Mouse (Mus musculus): ENCODE results near the gene 1700067P10Rik.

1700067P10Rik gene

DNA sequence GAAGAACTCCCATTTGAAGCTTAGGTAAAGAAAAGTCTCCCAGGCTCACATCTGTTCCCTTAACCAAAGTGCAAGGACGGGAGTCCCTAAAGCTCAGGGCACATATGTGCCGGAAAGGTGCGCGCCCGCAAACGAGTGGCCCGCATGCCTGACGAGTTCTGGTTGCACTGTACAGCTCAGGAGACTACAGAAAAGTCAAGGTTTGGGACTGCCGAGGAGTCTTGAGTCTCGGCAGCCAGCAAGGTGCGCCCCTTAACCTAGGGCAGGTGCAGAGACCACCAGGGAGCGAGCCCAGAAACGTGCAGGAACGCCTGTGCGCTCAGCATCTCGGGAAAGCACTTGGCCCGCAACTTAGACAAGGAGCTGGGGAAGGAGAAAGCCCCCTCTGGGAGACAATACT is 7.2 kb downstream of the 1700067P10Rik start:
- peak; percentile 55 for DNase-seq (ENCODE audit: low read depth, low spot score)

- peak; percentile 84 for DNase-seq (ENCODE audit: low read depth, low spot score)
These were observed 8.1 kb downstream of the 1700067P10Rik start for GRCm38 (mm10) chr17:48097011-48097742.

- peak; percentile 82 for DNase-seq (ENCODE audit: low read depth, low spot score)
These were observed 8.8 kb downstream of the 1700067P10Rik start for GRCm38 (mm10) chr17:48097743-48098527.

DNA sequence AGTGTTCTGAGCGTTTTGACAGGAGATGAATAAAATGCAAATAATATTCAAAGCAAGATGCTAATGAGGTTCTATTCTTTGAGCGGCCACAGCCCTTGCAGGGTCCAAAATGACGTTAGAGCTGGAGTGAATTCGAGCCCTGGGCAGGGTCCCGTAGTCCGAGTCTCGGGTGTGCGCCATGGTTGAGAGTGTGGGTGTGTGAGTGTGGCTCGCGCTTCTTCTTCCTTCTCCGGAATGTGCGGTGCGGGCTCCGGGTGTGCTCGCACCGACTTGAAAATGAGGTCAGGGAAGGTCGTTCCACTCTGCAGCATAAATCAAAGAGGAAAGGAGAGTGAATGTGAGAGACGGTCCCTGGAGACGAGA is 9.4 kb downstream of the 1700067P10Rik start:
- no peak for DNase-seq (ENCODE audit: low read depth, low spot score)

- no peak for DNase-seq (ENCODE audit: low read depth, low spot score)
These were observed 10.2 kb downstream of the 1700067P10Rik start for GRCm38 (mm10) chr17:48099312-48099711.

- peak; percentile 93 for DNase-seq (ENCODE audit: low read depth, low spot score)
These were observed 11.6 kb downstream of the 1700067P10Rik start for GRCm38 (mm10) chr17:48100441-48101417.

DNA sequence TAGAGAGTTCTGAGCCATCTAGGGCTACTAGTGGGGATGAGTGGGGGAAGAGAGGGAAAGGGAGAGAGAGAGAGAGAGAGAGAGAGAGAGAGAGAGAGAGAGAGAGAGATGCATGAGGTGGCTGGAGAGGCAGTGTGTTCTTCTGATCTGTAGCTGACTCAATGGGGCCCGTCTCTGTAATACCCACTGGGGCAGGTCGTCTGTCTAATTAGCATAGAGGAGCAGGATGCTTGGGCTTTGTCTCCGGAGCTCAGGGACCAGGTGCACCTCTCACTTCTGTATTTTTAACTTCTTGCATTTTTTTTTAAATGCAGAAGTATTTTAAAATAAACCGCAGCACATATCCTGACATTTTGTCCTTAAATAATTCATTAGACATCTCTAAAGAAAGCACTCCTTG is 18.2 kb downstream of the 1700067P10Rik start:
- DNase-seq (ENCODE audit: low read depth, low spot score): no peak

DNA sequence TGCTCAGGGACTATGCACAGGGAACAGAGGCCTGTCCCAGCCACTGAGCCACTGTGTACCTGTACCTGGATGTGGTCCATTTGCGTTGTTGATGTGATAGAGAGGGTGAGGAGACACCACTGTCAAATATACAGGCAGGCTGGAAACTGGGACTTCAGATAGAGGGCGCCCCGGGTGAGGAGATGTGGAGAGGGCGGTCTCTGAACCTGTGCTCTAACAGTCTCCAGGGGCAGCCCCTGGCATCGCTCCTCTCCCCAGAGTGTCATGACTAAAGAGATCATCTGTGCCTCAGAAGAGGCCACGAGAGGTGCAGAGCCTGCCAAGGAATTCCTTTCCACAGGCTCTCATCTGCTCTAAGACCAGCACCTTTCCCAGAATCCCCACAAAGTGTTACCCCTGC is 18.7 kb downstream of the 1700067P10Rik start:
- peak; percentile 16 for DNase-seq (ENCODE audit: low read depth, low spot score)

DNA sequence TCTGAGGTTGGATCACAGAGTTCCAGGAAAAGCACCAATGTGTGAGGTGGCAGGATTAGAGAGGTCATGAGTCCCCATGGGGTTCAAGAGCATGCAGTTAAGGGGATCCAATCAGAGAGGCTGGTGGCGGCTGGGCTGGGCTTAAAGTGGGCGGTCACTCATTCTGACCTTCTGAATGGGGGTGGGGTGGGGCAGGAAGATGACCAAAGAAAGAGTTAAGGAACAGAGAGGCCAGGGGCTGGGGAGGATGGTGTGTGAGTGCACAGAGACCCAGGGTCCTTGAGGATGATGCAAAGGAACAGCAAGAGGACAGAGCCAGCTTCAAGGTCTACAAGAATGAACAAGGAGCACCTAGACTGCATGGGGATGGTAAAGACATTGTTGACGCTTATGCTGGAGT is 19.4 kb downstream of the 1700067P10Rik start:
- DNase-seq (ENCODE audit: low read depth, low spot score): peak; percentile 15

- DNase-seq (ENCODE audit: low read depth, low spot score): peak; percentile 79
These were observed 21.6 kb downstream of the 1700067P10Rik start for GRCm38 (mm10) chr17:48110547-48111287.

DNA sequence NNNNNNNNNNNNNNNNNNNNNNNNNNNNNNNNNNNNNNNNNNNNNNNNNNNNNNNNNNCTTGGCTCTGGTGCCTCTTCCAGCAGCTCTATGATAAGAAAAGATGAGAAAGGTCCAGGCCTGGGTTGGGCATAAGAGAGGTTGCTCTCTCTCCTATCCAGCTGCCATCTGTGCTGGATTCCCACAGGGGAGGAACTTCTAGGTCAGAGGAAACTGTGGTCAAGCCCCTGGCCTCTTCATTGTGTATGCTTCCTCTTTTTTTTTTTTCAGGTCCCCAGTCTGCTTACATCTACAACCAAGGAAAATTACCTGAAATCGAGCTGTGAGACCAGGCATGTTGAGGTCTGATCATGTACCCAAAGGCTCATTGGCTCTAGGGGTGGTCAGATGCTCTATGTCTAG is 29.5 kb downstream of the 1700067P10Rik start:
- no peak for DNase-seq (ENCODE audit: low read depth, low spot score)

GRCm38 (mm10) chr17:48119656-48120055 is 30.5 kb downstream of the 1700067P10Rik start:
- DNase-seq (ENCODE audit: low read depth, low spot score): peak; percentile 88

- DNase-seq (ENCODE audit: low read depth, low spot score): peak; percentile 89
These were observed 31.3 kb downstream of the 1700067P10Rik start for GRCm38 (mm10) chr17:48120456-48120855.

DNA sequence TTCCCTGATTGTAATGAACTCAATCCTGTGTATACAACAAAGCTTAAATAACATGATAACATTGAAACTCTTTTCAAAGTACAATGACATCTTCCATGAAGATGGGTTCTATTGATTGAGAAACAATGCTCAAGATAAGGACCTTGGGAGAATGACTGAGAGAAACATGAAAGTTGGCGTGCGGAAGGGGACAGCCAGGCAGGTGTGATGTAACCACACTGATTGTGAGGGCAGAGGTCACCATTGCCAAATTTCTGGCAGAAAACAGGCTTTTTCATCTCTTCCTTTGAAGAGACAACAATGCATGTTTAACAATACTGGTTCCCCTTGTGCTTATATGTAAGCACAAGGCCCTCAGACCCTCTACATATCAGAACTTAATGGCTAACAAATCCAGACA is 43.7 kb downstream of the 1700067P10Rik start:
- no peak for DNase-seq (ENCODE audit: low read depth, low spot score)
